Mouse (Mus musculus) embryonic stem cell, embryonic (primary cell): ENCODE measurements around the gene Ier5l.

Experiments
- CTCF ChIA-PET, 4 experiments: fragments of 300-600 bp in 2 of 4; fragments of 350-600 bp in 2 of 4; sonication (Branson Sonifier 250); formaldehyde crosslinking; loops; one replicate each; lab custom pipeline; 2022; ENCODE audit warnings: inconsistent platforms in 2 of 4; lab: Charles Lee
- POLR2A ChIA-PET, 4 experiments: fragments of 300-600 bp in 2 of 4; fragments of 350-600 bp in 2 of 4; sonication (Branson Sonifier 250); formaldehyde crosslinking; loops; one replicate each; lab custom pipeline; 2022; ENCODE audit warnings: antibody characterized with exemption in 4 of 4, inconsistent platforms in 1 of 4; lab: Charles Lee

Ier5l gene

GRCm38 (mm10) chr2:30474039-30474438 lies at the start of gene Ier5l:
TSS of gene Ier5l (minus strand) at chr2:30474219.
- ChIA-PET POLR2A (interaction anchor here (0.5 to 9.7 kb wide), 239 partner anchors 9 to 1910 kb away, joined by 3 to 154 read pairs (median 6); partner anchors contain the start of genes Dolpp1 (in 3 of the 4), Ntmt1 (in 3 of the 4), Crat (in 2 of the 4) and Cstad (in 2 of the 4)), CTCF (interaction anchor here (0.7 to 2.9 kb wide), 12 partner anchors 9 to 333 kb away, joined by 3 to 11 read pairs (median 3); partner anchors contain the start of genes Miga2 (in 1 of the 4) and Ntmt1 (in 1 of the 4))

DNA sequence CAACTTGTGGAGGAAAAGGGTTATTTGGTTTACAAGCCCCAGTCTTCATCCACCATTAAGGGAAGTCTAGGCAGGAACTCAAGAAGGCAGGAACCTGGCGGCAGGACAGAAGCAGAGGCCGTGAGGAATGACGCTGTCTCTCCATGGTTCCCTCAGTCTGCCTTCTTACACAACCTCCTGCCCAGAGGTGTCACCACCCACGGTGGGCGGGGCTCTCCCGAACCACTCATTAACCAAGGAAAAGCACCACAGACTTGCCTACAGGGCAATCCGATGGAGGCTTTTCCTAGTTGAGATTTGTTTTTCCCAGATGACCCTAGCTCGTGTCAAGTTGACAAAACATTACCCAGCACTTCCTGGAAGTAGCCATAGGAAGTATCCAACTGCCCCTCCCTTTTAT lies 49.7 kb upstream of the Ier5l start:
- ChIA-PET CTCF (interaction anchor here in 1 of 4 experiments (0.5 kb wide), 1 partner anchor 554 kb away, joined by 3 read pairs; no protein-coding TSS in a partner anchor), POLR2A (interaction anchor here in 2 of 4 experiments (0.7 to 1.1 kb wide), 4 partner anchors 15 to 235 kb away, joined by 3 to 4 read pairs (median 3); no protein-coding TSS in a partner anchor)

GRCm38 (mm10) chr2:30510711-30511380 lies 36.8 kb upstream of the Ier5l start:
- CTCF ChIA-PET: no interaction called here
- POLR2A ChIA-PET: interaction anchor here in 3 of 4 experiments (0.6 to 1.8 kb wide), 6 partner anchors 10 to 244 kb away, joined by 3 to 4 read pairs (median 4); partner anchors contain the start of gene Ier5l (in 1 of the 3)

DNA sequence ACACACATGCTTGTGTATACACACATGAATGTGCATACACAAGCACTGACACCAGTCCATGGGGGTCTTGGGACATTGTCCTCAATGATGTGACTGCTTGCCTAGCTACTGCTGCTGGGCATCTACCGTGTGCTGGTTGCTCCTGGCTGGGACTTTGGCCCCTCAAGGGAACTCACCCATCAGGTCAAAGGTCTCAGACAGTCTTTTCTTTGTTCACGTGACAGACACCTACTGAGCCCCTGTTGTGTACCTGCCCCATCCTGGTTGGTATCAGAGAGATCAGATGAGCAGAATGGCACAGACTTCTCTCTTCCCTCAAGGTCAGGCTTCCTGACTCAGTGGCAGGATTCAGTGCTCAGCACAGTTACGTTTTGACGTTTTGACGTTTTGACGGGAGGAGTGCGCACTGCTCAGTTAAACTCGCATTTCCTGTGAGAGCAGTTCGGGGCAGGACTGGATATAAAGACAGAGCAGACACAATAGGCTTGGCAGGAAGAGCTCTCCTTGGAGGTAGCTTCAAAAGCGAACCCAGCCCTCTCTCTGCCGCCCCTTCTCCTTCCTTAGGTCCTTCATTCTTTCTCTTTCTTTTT lies 33.2 kb upstream of the Ier5l start:
- CTCF ChIA-PET: no interaction called here
- POLR2A ChIA-PET: interaction anchor here in 1 of 4 experiments (2.4 kb wide), 1 partner anchor 33 kb away, joined by 10 read pairs; the partner anchor contains the start of gene Ier5l

DNA sequence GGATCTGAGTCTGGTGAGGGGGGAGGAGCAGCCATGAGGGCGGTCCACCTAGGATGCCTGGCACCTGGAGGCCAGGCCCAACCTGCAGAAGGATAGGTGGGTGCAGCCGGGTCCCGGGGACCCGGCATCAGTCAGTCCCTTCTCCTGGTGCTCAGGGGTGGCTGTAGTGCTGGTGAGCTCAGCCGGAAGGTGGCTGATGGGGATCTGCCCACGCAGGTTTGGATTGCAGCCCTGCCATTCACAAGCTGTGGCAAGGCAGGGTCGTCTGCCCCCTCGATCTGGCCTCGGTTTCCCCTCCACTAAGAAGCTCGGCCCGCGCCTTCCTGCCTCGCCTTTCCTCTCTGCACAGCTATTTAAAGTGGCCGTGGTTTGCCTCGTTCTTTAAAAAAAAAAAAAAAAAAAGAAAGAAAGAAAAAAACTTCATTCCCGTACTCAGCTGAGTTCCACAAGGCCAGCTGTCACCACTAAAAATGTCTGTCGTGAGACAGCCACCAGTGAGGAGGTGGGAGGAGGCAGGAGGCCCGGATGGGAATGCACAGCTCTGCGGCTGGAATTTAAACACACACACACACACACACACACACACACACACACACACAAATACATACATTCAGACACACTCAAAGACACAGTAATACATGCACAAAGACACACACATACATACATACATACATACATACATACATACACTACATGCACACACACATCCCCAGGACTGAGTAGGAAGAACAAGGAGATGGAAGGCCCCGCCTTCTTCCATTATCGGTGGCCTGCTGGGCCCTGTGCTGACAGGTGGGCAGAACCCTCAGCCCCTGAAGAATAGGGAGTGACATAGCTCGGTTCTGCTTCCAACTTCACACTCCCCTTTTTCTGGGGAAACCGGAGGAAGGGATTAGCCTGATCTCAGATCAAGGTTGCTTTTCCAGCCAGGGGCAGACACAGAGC lies 29.9 kb upstream of the Ier5l start:
- CTCF ChIA-PET: interaction anchor here in 3 of 4 experiments (0.7 to 1.6 kb wide), 5 partner anchors 8 to 100 kb away, joined by 3 to 9 read pairs (median 5); no protein-coding TSS in a partner anchor

GRCm38 (mm10) chr2:30501701-30502100 lies 27.7 kb upstream of the Ier5l start:
- CTCF ChIA-PET: interaction anchor here in 2 of 4 experiments (0.8 to 1.1 kb wide), 3 partner anchors 32 to 293 kb away, joined by 3 to 4 read pairs (median 3); no protein-coding TSS in a partner anchor
- POLR2A ChIA-PET: interaction anchor here in 3 of 4 experiments (0.6 to 2.9 kb wide), 6 partner anchors 19 to 89 kb away, joined by 3 to 10 read pairs (median 4); partner anchors contain the start of gene Ier5l (in 2 of the 3)

More for the DNA sequence above, 29.9 kb upstream of the Ier5l start:
- POLR2A ChIA-PET: interaction anchor here (0.6 to 3.6 kb wide), 21 partner anchors 8 to 583 kb away, joined by 3 to 20 read pairs (median 3); partner anchors contain the start of gene Ier5l (in 3 of the 4)

DNA sequence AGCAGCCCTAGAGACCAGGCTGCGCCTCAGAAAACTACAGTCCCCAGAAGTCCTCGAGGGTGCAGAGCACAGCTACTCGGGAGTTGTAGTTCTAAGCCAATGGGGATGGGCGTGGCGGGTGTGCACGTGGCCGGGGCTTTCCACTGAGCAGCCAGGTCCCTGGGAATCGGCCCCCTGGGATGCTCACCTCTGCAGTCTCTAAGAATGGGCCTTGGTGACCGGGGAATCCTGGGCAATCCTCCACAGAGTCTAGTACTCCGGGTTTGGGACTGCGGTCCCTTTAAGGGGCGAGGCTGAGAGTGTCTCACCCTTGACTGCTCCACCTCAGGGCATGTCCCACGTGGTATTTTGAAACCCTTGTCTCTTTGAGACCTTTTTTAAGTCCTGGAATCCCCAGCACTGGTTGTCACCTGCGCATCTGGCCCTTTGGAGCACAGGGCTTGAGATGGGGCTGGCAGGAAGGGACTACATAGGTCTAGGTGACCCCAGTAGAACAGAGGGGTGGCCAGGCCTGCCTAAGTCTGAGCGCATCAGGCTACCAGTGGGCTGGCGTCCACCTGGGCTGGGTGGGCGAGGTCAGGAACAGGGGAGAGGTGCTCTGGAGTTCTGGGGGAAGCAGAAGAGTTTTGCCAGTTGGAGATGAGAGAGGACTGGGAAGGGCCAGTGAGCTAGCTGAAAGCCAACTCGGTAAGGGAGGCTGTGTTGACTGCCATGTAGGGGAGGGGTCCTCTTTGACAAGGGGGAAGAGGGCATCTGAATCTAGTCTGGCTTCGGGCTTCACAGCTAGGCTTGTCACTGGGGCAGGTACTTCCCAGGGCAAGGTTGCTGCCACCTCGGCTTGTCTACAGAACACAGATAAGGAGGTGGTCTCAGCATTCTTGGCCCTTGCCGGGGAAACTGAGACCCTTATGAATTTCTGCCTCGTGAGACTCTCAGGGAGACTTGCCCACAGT lies 22.2 kb upstream of the Ier5l start:
- CTCF ChIA-PET: interaction anchor here in 2 of 4 experiments (0.6 to 1.0 kb wide), 3 partner anchors 8 to 333 kb away, joined by 3 to 9 read pairs (median 4); no protein-coding TSS in a partner anchor
- POLR2A ChIA-PET: interaction anchor here (0.6 to 3.5 kb wide), 36 partner anchors 8 to 310 kb away, joined by 3 to 29 read pairs (median 4); partner anchors contain the start of gene Ier5l (in 3 of the 4)

DNA sequence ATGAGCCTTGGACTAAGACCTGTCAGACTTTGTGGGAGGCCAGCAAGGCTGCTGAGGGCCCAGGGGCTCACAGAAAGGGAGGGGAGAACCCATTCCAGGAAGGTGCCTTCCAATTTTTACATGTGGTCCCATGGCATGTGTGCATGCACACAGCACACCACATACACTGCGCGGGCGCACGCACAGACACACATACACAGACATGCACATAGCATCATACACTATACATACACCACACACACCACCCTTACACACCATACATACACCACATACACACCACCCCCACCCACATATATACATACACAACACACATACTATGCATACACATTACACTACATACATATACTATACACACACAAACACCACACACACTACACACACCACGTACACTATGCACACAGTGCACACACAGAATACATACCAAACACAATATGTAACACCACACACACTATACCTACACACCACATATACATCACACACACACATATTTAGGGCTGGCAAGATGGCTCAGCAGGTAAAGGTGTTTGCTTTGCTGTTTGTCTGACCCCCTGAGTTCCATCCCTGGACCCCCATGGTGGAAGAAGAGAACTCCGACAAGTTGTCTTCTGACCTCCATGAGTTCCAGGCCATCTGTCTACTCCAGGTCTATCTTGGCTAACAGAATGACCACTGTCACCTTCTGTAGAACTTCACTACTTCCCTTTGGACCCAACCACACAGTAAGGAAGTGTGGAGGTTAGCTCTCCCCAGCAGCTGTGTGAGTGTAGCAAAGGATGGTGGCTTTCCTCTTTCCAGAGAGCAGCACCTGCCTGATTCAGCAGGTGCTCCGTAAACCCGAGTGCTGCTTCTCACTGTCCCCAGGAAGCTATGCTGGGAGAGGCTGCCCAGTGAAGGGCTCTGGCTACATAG lies 21.2 kb upstream of the Ier5l start:
- ChIA-PET CTCF (interaction anchor here in 2 of 4 experiments (0.6 to 1.0 kb wide), 2 partner anchors 9 to 299 kb away, joined by 3 to 9 read pairs; no protein-coding TSS in a partner anchor), POLR2A (interaction anchor here (0.5 to 3.5 kb wide), 33 partner anchors 8 to 315 kb away, joined by 3 to 29 read pairs (median 4); partner anchors contain the start of gene Ier5l (in 3 of the 4))

DNA sequence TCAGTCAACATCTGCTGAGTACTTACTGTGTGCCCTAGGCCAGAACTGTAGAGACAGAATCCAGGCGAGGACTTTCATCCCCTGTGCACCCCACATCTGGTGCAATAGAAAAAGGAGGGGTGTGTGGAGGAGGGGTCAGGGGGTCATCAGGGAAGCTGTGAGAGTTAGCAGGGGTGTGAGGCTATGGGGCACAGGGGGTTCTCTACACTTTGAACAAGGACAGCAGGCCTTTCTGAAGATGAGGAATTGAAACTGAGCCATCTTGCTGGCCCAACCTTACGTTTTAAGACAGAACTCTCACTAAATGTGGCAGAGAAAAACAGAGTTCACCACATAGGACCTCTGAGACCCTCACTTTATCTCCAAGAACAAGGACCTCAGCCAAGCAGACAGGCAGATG lies 16.4 kb upstream of the Ier5l start:
- ChIA-PET POLR2A (interaction anchor here in 3 of 4 experiments (0.8 to 2.3 kb wide), 5 partner anchors 10 to 21 kb away, joined by 3 to 12 read pairs (median 6); partner anchors contain the start of gene Ier5l (in 2 of the 3)), CTCF (no interaction called here)

DNA sequence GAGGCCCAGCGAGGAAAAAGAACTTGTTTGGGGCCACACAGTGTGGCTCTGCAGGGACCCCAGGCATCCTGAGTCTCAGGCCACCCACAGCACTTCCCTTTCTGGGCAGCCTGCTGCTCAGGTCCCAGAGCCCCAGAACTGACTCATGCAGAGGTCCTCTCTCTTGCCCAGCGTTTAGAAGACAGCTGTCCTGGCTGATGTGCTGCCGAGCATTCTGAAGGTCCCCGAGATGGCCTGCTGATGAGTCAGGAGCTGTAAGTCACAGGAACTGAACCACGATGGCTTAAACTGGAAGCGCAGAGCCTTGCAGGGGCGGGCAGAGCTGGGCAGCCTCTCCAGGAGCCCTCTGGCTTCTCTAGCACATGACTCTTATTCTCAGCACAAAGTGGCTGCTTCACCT lies 13.6 kb upstream of the Ier5l start:
- ChIA-PET POLR2A (interaction anchor here (0.9 to 10.6 kb wide), 10 partner anchors 8 to 20 kb away, joined by 3 to 154 read pairs (median 4); partner anchors contain the start of gene Ier5l (in 3 of the 4)), CTCF (no interaction called here)

DNA sequence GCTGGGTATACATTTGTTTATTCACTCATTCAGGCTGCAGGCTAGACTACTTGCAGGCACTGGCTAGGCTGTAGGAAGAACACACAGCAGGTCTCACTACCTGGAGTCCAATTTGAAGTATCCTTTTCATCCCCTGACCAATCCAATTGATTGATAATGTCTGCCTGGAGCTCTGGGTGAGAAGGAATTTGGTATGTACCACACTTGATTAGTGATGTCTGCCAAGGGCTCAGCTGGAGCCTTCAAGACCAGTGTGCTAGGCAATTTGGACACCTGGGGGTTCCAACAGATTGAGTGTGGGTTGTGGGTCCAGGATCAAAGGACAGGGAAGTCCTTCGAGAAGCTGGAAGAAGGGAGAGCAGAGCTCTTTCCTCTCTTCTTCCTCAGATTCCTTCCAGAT lies 4.5 kb upstream of the Ier5l start:
- POLR2A ChIA-PET: interaction anchor here in 3 of 4 experiments (0.6 to 10.6 kb wide), 20 partner anchors 6 to 1291 kb away, joined by 3 to 154 read pairs (median 4); partner anchors contain the start of genes Cstad (in 1 of the 3) and Ier5l (in 1 of the 3)

DNA sequence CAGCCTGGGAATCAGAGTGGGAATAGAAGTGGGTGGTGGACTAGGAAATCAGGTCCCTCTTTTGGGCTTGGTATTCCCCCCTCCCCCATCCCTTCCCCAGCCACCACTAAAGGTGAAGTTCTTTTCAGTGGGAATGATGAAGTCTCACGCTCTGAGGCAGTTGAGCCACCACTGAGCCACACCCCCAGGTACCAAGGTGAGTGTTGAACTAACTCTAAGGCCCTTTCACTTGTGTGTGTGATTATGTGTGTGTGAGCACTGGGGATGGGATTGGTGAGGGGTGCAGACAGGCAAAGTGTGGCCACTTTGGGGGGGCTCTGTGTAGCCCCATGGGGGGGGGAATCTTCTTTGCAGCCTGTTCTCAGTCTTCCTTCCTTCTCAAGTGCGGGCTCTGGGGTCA lies 2.2 kb upstream of the Ier5l start:
- POLR2A ChIA-PET: interaction anchor here (0.6 to 9.7 kb wide), 26 partner anchors 7 to 467 kb away, joined by 3 to 154 read pairs (median 18); partner anchors contain the start of genes Cstad (in 2 of the 4), 1700001O22Rik (in 1 of the 4) and Ntmt1 (in 1 of the 4)

More for the DNA sequence above, 4.5 kb upstream of the Ier5l start:
- CTCF ChIA-PET: interaction anchor here in 3 of 4 experiments (0.6 to 1.5 kb wide), 5 partner anchors 8 to 316 kb away, joined by 3 to 7 read pairs (median 4); no protein-coding TSS in a partner anchor

DNA sequence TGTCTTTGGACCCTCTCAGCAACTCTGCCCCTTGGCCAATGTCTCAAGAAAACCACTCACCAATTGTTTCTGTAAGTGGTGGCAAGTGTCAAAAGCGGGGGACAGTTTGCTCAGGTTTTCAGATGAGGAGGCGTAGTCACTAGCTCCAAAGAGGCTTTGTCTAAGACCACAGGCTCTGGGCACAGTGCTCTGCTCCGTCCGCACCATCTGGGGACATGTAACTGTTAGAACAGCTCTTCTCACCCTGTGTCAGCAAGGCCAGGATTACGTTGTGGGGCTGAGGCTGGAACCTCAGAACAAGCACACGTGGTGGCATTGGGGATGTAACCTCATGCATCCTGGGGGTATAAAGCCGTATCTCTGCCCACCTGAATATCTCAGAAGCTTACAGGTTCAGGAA lies 1.4 kb upstream of the Ier5l start:
- CTCF ChIA-PET: interaction anchor here in 3 of 4 experiments (0.6 to 2.9 kb wide), 7 partner anchors 8 to 354 kb away, joined by 3 to 11 read pairs (median 4); no protein-coding TSS in a partner anchor
- POLR2A ChIA-PET: interaction anchor here (0.6 to 9.7 kb wide), 112 partner anchors 7 to 650 kb away, joined by 3 to 154 read pairs (median 8); partner anchors contain the start of genes Cstad (in 3 of the 4), Ntmt1 (in 3 of the 4), 1700001O22Rik (in 1 of the 4) and Kyat1 (in 1 of the 4)

More for the DNA sequence above, 2.2 kb upstream of the Ier5l start:
- CTCF ChIA-PET: interaction anchor here in 1 of 4 experiments (1.1 to 2.9 kb wide), 2 partner anchors 40 to 318 kb away, joined by 3 to 11 read pairs; no protein-coding TSS in a partner anchor

DNA sequence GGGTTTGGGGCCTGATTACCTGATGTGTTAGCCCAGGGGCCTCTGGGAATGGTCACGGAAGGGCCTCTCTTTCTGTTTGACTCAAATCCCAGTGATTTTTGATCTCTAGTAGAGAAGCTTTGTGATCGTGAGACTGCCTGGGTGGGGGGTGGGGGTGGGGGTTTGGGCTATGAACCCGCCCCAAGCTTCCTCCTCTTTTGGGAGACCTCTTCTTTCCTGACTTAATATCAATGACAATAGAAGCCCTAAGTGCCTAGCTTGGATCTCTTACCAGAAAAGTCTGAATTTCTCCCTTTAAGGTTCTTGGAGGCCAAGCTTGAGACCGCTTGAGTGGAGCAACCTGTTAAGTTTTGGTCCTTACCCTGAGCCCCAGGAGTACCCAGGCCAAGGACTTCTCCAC lies 757 bp upstream of the Ier5l start:
- ChIA-PET POLR2A (interaction anchor here (0.6 to 9.7 kb wide), 189 partner anchors 8 to 651 kb away, joined by 3 to 154 read pairs (median 7); partner anchors contain the start of genes Ntmt1 (in 3 of the 4), Crat (in 2 of the 4), Cstad (in 2 of the 4) and Ptpa (in 2 of the 4)), CTCF (interaction anchor here in 3 of 4 experiments (0.5 to 2.9 kb wide), 8 partner anchors 8 to 320 kb away, joined by 3 to 11 read pairs (median 4); partner anchors contain the start of gene Miga2 (in 1 of the 3))
